Mouse (Mus musculus): ENCODE measurements around the gene Vhl. TPM values are rescaled to one million over a fixed set of nuclear protein-coding genes. Genes with fewer than 3 reads are reported as not detected.
"Not testable (repeated sequence)": the region's sequence is repeated elsewhere in the genome, so short reads cannot be mapped to it uniquely, and the experiment has no call there.

Gene Vhl
- polyA plus RNA-seq, 3 experiments from 2014 or later = 9.9 to 12.3 (median 12.0) TPM

DNA sequence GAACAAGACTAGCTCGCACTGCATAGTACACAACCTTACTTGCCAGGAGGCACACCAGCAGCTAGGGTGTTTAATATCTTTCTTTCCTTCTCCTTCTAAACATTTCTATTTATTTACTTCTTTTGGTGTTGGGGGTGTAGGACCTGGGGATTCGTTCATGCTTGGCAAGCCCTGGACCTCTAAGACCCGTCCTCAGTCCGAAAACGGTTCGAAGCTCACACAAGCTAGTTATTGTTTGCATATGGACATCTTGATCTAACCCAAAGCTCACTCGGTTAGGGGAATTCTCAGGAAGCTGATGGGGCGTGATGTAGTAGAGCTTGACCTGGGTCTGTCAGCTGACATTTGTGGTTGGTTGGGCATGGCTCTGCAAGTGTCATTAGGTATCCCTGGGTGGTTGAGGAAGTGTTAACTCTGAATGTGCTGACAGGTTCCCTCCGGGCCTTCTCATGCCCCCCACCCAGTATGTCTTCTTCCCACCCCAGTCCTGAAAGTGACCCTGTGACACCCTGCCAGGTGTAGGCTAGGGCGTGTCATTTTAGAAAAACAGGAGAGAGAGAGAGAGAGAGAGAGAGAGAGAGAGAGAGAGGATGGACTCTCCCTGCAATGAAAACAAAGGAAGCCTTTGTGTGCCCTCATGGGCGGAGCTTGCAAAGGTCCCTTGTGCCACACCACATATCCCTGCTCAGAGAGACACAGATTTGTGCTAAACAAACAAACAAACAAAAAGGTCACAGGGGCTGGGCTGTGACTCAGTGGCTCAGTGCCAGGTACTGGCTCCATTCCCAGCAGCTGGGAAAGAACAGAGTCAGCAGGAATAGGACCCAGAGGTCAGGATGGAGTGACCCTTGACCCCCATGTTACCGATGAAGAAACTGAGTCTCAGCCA lies 37.8 kb downstream of the Vhl start:
- peak; percentile 68 for ATAC-seq

DNA sequence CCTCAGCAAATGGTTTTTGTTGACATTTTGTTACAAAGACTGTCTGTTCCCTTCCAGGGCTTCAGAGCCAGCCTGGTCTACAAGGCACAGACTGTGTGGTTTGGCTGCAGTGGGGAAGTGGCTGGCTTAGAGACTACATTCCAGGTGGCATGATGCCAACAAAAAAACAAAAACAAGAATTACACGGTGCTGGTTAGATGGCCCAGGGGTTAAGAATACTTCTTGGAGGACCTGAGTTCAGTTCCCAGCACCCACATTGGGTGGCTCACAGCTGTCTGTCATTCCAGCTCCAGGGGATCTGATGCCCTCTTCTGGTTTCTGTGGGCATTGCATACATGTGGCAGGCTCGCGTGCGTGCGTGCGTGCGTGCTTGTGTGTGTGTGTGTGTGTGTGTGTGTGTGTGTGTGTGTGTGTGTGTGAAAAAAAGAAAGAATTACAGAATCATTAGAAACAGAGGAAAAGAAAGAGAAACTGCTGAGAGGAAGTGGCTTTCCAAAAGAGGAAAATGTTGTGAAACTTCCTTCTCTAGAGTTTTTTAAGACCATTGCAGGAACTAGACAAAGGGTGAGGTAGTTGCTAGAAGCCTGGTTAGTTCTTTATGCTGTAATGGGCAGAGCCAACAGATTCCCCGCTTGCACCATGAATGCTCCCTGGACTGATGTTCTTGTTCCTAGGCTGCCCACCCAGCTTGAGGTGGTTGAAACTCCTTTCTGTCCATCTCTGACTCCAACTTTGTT lies 39.4 kb downstream of the Vhl start:
- no peak for ATAC-seq

DNA sequence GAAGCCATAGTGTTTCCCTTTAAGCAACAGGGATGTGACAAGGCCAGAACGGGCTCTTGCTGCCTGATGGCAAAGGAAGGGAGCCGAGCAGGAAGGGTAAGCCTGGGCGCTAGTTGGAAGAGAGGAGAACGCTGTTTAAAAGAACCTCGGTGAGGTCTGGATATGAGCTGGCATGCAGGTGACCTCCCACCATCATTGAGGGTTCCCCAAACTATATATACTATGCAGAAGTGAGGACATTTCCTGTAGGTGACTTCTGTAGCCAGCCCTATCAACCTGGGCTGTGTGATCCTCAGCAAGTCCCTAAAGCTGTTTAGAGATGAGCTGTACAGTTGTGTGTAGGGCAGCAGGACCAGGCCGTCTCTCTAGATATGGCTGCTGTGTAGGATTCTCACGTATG lies 40.5 kb downstream of the Vhl start:
- ATAC-seq = no peak

DNA sequence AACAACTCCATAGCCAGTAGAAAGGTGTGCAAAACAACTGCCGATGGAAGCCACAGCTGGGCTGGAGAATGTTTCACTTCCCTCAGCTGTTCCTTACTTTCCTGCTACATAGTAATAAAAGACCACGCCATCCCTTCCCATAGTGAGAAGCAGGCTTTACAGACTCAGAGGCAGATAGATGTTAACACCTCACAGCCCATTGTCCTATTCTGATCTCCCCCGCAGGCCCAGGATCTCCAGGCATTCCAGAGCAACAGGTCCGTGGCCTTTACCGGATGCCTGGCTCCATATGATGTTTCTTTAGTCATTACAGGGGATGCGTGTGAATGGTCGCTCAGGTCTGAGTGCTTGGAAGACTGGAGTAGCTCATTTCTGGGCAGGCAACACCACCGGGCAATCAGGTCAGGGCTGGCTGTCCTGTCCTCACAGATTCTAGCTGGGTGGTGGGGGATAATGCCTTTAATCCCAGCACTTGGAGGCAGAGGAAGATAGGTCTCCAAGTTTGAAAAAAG lies 43.9 kb downstream of the Vhl start:
- ATAC-seq = no peak

DNA sequence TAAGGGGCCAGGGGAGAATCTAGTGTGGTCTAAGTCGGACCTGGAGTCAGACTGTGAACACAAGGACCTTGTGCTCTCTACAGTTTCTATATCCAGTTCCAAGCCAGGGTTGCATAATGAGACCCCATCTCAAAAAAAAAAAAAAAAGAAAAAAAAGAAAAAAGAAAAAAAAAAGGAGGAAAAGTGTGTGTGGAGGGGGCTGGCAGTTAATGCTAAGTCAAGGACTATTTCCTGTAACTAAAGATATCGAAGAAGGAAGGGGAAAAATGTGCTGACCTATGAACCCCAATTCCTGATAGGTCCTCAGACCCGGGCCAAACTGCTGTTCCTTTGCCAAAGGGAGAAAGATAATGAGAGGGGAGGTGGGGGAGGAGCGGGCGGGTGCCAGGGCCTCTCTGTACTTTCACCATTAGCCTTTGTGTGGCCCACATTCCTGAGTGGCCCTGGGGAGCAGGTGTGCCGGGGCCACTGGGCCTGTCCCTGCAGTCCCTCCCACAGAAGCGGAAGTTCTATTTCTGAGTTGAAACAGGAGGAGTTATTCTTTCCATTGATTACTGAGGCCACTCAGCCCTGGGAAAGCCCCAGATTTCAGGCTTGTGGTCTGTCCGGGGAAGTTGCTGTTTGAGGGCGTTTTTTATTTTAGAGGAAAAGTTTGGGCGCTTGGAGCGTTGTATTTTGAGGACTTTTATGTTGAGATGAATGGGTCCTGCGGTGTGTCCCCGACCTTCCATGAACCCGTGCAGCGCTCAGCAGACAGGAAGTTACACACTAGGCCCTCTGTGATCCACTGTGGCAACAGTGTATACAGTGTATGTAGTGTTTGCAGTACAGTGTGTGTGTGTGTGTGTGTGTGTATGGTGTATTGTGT lies 44.8 kb downstream of the Vhl start:
- ATAC-seq = peak; percentile 80

DNA sequence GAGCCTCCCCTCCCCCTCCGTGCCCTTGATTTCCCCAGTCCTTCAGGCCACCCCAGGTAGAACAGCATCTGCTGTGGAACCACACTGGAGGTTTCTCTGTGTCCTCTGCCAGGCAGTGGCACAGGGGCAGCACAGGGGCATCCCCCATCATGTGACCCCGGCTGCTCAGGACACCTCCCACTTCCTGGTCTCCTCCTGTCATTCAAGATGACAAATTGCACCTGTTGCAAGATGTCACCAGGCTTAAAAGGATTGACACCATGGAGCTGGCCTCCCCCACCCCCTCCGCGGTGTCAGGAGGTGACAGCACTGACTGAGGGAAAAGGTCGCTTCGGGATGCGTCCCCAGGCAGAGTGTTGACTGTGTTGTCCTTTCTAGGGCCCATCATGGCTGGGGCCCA lies 46.1 kb downstream of the Vhl start:
- peak; percentile 66 for ATAC-seq

DNA sequence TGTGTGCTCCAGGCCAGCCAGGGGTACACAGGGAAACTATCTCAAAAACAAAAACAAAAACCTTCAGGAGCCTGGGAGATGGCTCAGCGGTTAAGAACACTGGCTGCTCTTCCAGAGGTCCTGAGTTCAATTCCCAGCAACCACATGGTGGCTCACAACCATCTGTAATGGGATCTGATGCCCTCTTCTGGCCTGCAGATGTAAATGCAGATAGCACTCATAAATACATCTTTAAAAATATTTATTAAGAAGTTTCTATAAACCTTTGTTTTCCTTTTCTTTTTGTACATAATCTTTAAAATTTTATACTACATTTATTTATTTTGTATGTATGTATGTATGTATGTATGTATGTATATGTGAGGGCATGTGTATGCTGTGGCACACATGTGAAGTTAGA lies 48.3 kb downstream of the Vhl start:
- not testable (repeated sequence) for ATAC-seq

DNA sequence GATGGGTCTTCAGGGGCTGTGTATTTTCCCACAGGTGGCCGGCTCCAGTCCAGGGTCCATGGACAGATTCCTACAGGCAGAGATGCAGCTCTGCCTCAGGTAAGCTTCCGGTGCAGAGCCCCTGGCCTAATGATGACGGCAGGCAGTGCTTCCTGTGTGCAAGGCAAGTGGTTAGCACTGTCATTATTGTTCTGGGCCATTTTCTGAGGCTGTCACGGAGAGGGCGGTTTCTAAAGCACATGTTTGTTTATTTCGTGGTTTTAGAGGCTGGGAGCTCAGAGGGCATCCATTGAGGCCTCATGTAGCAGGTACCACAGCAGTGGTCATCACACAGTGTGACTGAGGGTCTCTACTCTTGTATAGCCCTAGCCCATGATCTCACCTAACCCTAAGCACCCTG lies 49.2 kb downstream of the Vhl start:
- ATAC-seq = no peak

DNA sequence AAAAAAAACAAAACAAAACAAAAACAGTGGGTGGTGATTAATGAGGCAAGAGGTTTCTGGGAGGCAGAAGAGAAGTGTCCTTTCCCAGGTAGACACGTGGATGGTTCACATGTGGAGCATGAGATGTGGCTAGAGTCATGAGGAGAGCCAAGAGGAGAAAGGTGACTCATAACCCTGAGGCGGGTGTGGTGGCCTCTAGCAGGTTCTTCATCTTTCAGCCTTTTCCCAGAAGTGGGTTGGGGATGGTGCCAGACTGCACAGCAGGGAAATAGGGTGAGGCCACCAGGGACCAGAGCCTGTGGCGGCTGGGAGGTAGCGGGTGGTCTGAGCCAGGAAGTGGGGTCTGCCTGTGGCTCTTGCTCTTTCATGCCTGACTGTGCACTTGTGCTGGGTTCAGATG lies 51.5 kb downstream of the Vhl start:
- no peak for ATAC-seq

DNA sequence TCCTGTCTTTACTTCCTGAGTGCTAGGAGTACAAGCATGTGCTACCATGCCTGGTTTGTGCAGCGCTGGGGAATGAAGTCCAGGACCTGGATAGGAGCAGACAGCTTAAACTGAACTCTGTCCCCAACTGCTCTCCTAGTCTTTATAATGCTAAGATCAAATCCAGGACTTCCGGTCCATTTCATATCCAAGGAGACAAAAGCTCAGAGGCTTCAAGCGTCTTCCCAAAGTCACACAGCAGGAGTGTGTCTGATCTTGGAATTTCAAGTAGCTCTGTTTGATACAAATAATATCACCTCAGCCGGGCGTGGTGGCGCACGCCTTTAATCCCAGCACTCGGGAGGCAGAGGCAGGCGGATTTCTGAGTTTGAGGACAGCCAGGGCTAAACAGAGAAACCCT lies 52.2 kb downstream of the Vhl start:
- no peak for ATAC-seq

DNA sequence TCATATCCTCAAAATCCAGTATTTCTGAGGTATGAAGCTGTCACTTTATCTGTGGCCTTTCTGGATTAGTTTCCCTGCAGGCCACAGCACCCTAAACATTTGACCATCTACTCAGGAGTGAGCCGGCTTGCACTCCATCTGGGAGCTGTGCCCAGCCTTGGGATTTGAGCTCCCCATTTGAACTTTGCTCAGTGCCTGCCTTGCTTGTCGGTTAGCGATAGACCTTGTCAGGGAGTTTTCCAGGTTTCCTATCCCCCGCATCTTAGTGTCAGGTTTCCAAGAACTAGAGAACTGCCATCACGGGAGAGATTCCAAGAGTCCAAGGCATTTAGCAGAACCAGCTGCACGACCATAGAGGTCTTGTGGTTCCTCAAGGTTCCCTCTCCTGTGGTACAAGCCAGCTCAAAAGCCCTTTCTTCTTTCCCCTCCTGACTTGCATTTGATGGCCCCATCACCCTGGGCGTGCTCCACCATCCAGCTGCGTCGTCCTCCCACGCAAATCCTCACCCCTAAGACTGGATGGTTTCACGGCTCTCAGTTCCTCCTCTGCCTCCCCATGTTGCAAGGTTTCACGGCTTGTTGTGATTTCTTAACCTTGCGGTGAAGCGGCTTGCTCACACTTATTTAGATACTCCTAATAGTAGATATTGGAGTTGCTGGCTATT lies 53.4 kb downstream of the Vhl start:
- no peak for ATAC-seq

DNA sequence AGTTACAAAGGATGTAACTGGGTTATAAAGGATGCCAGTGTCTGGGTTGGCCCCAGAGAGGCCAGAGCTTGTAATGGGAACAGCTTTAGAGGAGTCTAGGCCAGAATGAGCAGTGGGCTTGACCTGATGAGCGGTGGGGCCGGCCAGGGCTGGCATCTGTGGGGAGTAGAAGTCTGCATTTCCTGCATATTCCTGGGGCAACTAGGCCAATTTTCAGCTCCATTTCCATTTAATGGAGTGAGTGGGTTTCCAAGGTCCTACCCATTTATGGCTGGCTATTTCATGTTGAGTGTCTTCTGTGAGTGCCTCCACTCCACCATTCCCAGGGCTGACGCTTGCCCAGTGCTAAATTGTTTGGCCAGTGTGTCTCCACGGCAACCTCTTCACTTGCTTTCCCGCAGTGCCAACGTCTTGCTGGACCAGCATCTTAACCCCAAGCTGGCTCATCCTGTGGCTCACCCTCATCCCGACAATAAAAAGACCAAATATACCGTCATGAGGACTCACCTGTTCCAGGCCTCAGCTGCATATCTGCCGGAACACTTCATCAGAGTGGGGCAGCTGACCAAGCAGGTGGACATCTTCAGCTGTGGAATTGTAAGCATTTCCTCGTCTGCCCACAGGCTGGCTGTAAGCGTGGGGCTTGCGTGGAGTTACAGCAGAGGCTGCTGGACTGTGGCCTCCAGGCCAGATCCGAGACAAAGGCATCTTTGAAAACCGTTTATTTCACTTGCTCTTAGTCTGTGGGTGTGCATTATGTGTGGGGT lies 54.7 kb downstream of the Vhl start:
- ATAC-seq = no peak

DNA sequence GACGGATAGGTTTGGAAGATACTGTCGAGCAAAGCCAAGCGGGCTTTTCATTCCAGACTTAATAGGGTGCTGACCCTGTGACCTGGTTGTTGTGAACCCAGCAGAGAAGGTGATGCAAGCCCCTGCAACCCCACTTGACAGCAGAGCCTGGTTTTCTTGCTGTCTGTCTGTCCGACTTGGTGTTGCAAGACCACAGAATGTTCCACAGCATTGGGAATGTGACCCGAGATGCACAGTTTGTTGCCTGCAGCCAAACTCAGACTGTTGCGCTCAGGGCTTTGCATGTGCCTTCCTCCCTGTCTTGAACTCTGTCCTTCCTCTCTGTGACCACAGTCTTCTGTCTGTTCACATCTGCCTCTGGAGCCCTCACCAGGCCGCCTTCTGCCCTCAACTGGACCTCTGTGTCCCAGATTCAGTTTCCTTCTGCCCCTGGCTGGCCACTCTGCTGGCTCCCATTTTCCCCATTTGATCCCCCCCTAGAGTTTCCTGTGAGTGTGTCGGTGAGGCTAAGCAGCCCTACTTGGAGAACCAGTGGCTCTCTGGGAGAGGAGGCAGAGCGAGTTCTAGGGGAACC lies 56.3 kb downstream of the Vhl start:
- ATAC-seq = no peak

Other genes with a start within 250 kb of the Vhl start
- 10 to 100 TPM; 27.5 to 44.5 (median 43.3) TPM for gene Tada3, start 246.1 kb upstream of the Vhl start, polyA plus RNA-seq (2017; shearing (Covaris generic))
- 100 to 1,000 TPM; 516 to 980 (median 581) TPM for gene Arpc4, start 245.8 kb upstream of the Vhl start, polyA plus RNA-seq (2017; shearing (Covaris generic))
- gene Ttll3, start 234.7 kb upstream of the Vhl start, polyA plus RNA-seq (2017; shearing (Covaris generic)) = 10 to 100 TPM in 2 of 3 experiments, 1 to 10 TPM in 1; 6.6 to 18.5 (median 16.4) TPM
- gene Rpusd3, start 204.6 kb upstream of the Vhl start, polyA plus RNA-seq (2017; shearing (Covaris generic)) = 10 to 100 TPM in 2 of 3 experiments, 1 to 10 TPM in 1; 6.5 to 13.4 (median 12.0) TPM
- gene Cidec, start 188.2 kb upstream of the Vhl start, polyA plus RNA-seq (2017; shearing (Covaris generic)) = not detected
- gene Jagn1, start 181.4 kb upstream of the Vhl start, polyA plus RNA-seq (2017; shearing (Covaris generic)) = 10 to 100 TPM; 50.3 to 60.1 (median 56.3) TPM
- 1 to 10 TPM in 2 of 3 experiments, under 1 TPM in 1; 0.69 to 8.2 (median 1.9) TPM for gene Il17re, start 165.5 kb upstream of the Vhl start, polyA plus RNA-seq (2017; shearing (Covaris generic))
- gene Il17rc, start 152.5 kb upstream of the Vhl start, polyA plus RNA-seq (2017; shearing (Covaris generic)) = under 1 TPM in 2 of 3 experiments, not detected in 1; 0.32 to 0.47 TPM
- 1 to 10 TPM; 6.1 to 9.2 (median 8.1) TPM for gene Creld1, start 140.7 kb upstream of the Vhl start, polyA plus RNA-seq (2017; shearing (Covaris generic))
- gene Prrt3, start 122.0 kb upstream of the Vhl start, polyA plus RNA-seq (2017; shearing (Covaris generic)) = under 1 TPM in 1 of 3 experiments, not detected in 2; 0.17 TPM
- gene Emc3, start 92.3 kb upstream of the Vhl start, polyA plus RNA-seq (2017; shearing (Covaris generic)) = 10 to 100 TPM; 57.0 to 69.1 (median 62.4) TPM
- gene Fancd2, start 92.3 kb upstream of the Vhl start, polyA plus RNA-seq (2017; shearing (Covaris generic)) = 1 to 10 TPM; 1.4 to 9.7 (median 2.0) TPM
- gene Fancd2os, start 23.2 kb upstream of the Vhl start, polyA plus RNA-seq (2017; shearing (Covaris generic)) = not detected
- gene Brk1, start 19.2 kb upstream of the Vhl start, polyA plus RNA-seq (2017; shearing (Covaris generic)) = 100 to 1,000 TPM; 274 to 315 (median 285) TPM
- gene Irak2, start 14.5 kb downstream of the Vhl start, polyA plus RNA-seq (2017; shearing (Covaris generic)) = 10 to 100 TPM; 18.1 to 35.7 (median 21.5) TPM
- 1 to 10 TPM; 3.2 to 7.7 (median 7.5) TPM for gene Tatdn2, start 73.1 kb downstream of the Vhl start, polyA plus RNA-seq (2017; shearing (Covaris generic))
- under 1 TPM in 2 of 3 experiments, not detected in 1; 0.64 to 0.73 TPM for gene Ghrl, start 95.9 kb downstream of the Vhl start, polyA plus RNA-seq (2017; shearing (Covaris generic))
- 100 to 1,000 TPM; 145 to 155 (median 153) TPM for gene Sec13, start 116.8 kb downstream of the Vhl start, polyA plus RNA-seq (2017; shearing (Covaris generic))